Mouse (Mus musculus): ENCODE results near the gene Stk33.
"Not testable (repeated sequence)": the region's sequence is repeated elsewhere in the genome, so short reads cannot be mapped to it uniquely, and the experiment has no call there.

The Stk33 gene

GRCm38 (mm10) chr7:109438781-109439591 lies at the start of gene Stk33:
TSS of gene Stk33 (minus strand) at chr7:109439081.
- peak; percentile 55 for DNase-seq (ENCODE audit: low read depth, low spot score)

GRCm38 (mm10) chr7:109484221-109484620 lies 45.3 kb upstream of the Stk33 start:
- no peak for DNase-seq (ENCODE audit: low read depth, low spot score)

GRCm38 (mm10) chr7:109480765-109481197 lies 41.9 kb upstream of the Stk33 start:
- DNase-seq (ENCODE audit: low read depth, low spot score) = no peak

- DNase-seq (ENCODE audit: low read depth, low spot score) = no peak
Measured at GRCm38 (mm10) chr7:109477926-109478325, 39.0 kb upstream of the Stk33 start.

GRCm38 (mm10) chr7:109470700-109471099 lies 31.8 kb upstream of the Stk33 start:
- DNase-seq (ENCODE audit: low read depth, low spot score) = no peak

GRCm38 (mm10) chr7:109468262-109468701 lies 29.4 kb upstream of the Stk33 start:
- DNase-seq (ENCODE audit: low read depth, low spot score) = no peak

- DNase-seq (ENCODE audit: low read depth, low spot score) = no peak
Measured at GRCm38 (mm10) chr7:109467591-109467990, 28.7 kb upstream of the Stk33 start.

GRCm38 (mm10) chr7:109460698-109461097 lies 21.8 kb upstream of the Stk33 start:
- DNase-seq (ENCODE audit: low read depth, low spot score) = no peak

- no peak for DNase-seq (ENCODE audit: low read depth, low spot score)
Measured at GRCm38 (mm10) chr7:109456563-109456962, 17.7 kb upstream of the Stk33 start.

- DNase-seq (ENCODE audit: low read depth, low spot score) = no peak
Measured at GRCm38 (mm10) chr7:109455748-109456147, 16.9 kb upstream of the Stk33 start.

GRCm38 (mm10) chr7:109454856-109455255 lies 16.0 kb upstream of the Stk33 start:
- DNase-seq (ENCODE audit: low read depth, low spot score) = no peak

- no peak for DNase-seq (ENCODE audit: low read depth, low spot score)
Measured at GRCm38 (mm10) chr7:109448060-109448459, 9.2 kb upstream of the Stk33 start.

- DNase-seq (ENCODE audit: low read depth, low spot score) = peak; percentile 19
Measured at GRCm38 (mm10) chr7:109445012-109445411, 6.1 kb upstream of the Stk33 start.

GRCm38 (mm10) chr7:109442739-109443138 lies 3.9 kb upstream of the Stk33 start:
- DNase-seq (ENCODE audit: low read depth, low spot score) = no peak

- no peak for DNase-seq (ENCODE audit: low read depth, low spot score)
Measured at GRCm38 (mm10) chr7:109440697-109441269, 1.9 kb upstream of the Stk33 start.

- no peak for DNase-seq (ENCODE audit: low read depth, low spot score)
Measured at GRCm38 (mm10) chr7:109424422-109425159, 14.3 kb downstream of the Stk33 start.

- no peak for DNase-seq (ENCODE audit: low read depth, low spot score)
Measured at GRCm38 (mm10) chr7:109422803-109423202, 16.1 kb downstream of the Stk33 start.

- no peak for DNase-seq (ENCODE audit: low read depth, low spot score)
Measured at GRCm38 (mm10) chr7:109405491-109405890, 33.4 kb downstream of the Stk33 start.

- no peak for DNase-seq (ENCODE audit: low read depth, low spot score)
Measured at GRCm38 (mm10) chr7:109399299-109399698, 39.6 kb downstream of the Stk33 start.

- DNase-seq (ENCODE audit: low read depth, low spot score) = no peak
Measured at GRCm38 (mm10) chr7:109381131-109381530, 57.8 kb downstream of the Stk33 start.

- DNase-seq (ENCODE audit: low read depth, low spot score) = not testable (repeated sequence)
Measured at GRCm38 (mm10) chr7:109373556-109373955, 65.3 kb downstream of the Stk33 start.

GRCm38 (mm10) chr7:109358435-109359187 lies 80.3 kb downstream of the Stk33 start:
- DNase-seq (ENCODE audit: low read depth, low spot score) = no peak

All from embryo, embryonic 11.5 days (tissue).